Mouse (Mus musculus): ENCODE measurements around the gene Cdc7. TPM values are rescaled to one million over a fixed set of nuclear protein-coding genes. Genes with fewer than 3 reads are reported as not detected.

Gene Cdc7
- polyA plus RNA-seq, 1 experiment from 2014 or later, result 4.3 TPM

- no peak for ATAC-seq
- no peak for DNase-seq (ENCODE audit: low spot score)
- TF ChIP-seq CTCF (IDR thresholded peaks at IDR 0.05) (no peak), EP300 (IDR thresholded peaks at IDR 0.05) (no peak)
- Histone ChIP-seq H3K27ac (ENCODE audit: low read length) (no peak overlapping the region), H3K4me1 (ENCODE audit: insufficient read depth, low read depth, low read length) (peaks cover 21% of the 10 kb centered on the region), H3K9ac (replicated peaks; ENCODE audit: low read depth) (no peak overlapping the region), H3K4me2 (replicated peaks; ENCODE audit: low read depth, low read length) (no peak overlapping the region), H3K9me3 (ENCODE audit: low read length) (no peaks in the 10 kb centered on the region), H3K4me3 (ENCODE audit: low read depth, low read length) (no peak overlapping the region), H3K27me3 (replicated peaks; ENCODE audit: insufficient read depth, low read length) (no peaks in the 10 kb centered on the region), H3K36me3 (ENCODE audit: insufficient read depth, low read length) (no peaks in the 10 kb centered on the region)
- 52% methylated on average over 2 of the region's 2 CpGs for WGBS
Observed at GRCm38 (mm10) chr5:107013393-107013792, 49.3 kb downstream of the Cdc7 start.

- no peak overlapping the region for H3K27ac ChIP-seq (ENCODE audit: low read length)
- no peaks in the 10 kb centered on the region for H3K27me3 ChIP-seq (replicated peaks; ENCODE audit: insufficient read depth, low read length)
- ATAC-seq, result no peak
Observed at GRCm38 (mm10) chr5:107014146-107014545, 50.0 kb downstream of the Cdc7 start.

GRCm38 (mm10) chr5:107015046-107015421 is 50.9 kb downstream of the Cdc7 start:
- ATAC-seq, result 0 out of 2 replicates have a peak, but pooled peaks have one; percentile 19
- WGBS, result 27% methylated on average over 2 of the region's 2 CpGs
- H3K9me3 ChIP-seq (ENCODE audit: low read length), result no peaks in the 10 kb centered on the region
- no peaks in the 10 kb centered on the region for H3K27me3 ChIP-seq (replicated peaks; ENCODE audit: insufficient read depth, low read length)
- H3K4me2 ChIP-seq (replicated peaks; ENCODE audit: low read depth, low read length), result no peak overlapping the region
- H3K4me3 ChIP-seq (ENCODE audit: low read depth, low read length), result no peak overlapping the region
- TF ChIP-seq CTCF (IDR thresholded peaks at IDR 0.05), result no peak
- no peak for TF ChIP-seq EP300 (IDR thresholded peaks at IDR 0.05)
- H3K36me3 ChIP-seq (ENCODE audit: insufficient read depth, low read length), result no peaks in the 10 kb centered on the region
- peaks cover 21% of the 10 kb centered on the region for H3K4me1 ChIP-seq (ENCODE audit: insufficient read depth, low read depth, low read length)
- H3K9ac ChIP-seq (replicated peaks; ENCODE audit: low read depth), result no peak overlapping the region
- peak; percentile 39 for DNase-seq (ENCODE audit: low spot score)
- no peak overlapping the region for H3K27ac ChIP-seq (ENCODE audit: low read length)

More at GRCm38 (mm10) chr5:107014146-107014545, 50.0 kb downstream of the Cdc7 start:
- WGBS, result 66% methylated on average over 7 of the region's 7 CpGs
- Histone ChIP-seq H3K4me3 (ENCODE audit: low read depth, low read length) (no peak overlapping the region), H3K9ac (replicated peaks; ENCODE audit: low read depth) (no peak overlapping the region), H3K36me3 (ENCODE audit: insufficient read depth, low read length) (no peaks in the 10 kb centered on the region), H3K9me3 (ENCODE audit: low read length) (no peaks in the 10 kb centered on the region), H3K4me2 (replicated peaks; ENCODE audit: low read depth, low read length) (no peak overlapping the region), H3K4me1 (ENCODE audit: insufficient read depth, low read depth, low read length) (peaks cover 21% of the 10 kb centered on the region)
- no peak for TF ChIP-seq CTCF (IDR thresholded peaks at IDR 0.05)
- TF ChIP-seq EP300 (IDR thresholded peaks at IDR 0.05), result no peak
- DNase-seq (ENCODE audit: low spot score), result no peak

- H3K4me2 ChIP-seq (replicated peaks; ENCODE audit: low read depth, low read length), result 0 out of 2 replicates have a peak overlapping the region, but pooled peaks have one; percentile 17
- no peak overlapping the region for H3K4me3 ChIP-seq (ENCODE audit: low read depth, low read length)
- H3K9ac ChIP-seq (replicated peaks; ENCODE audit: low read depth), result no peak overlapping the region
- H3K4me1 ChIP-seq (ENCODE audit: insufficient read depth, low read depth, low read length), result peaks cover 21% of the 10 kb centered on the region
- peak; percentile 36 for ATAC-seq
- no peaks in the 10 kb centered on the region for H3K27me3 ChIP-seq (replicated peaks; ENCODE audit: insufficient read depth, low read length)
- H3K9me3 ChIP-seq (ENCODE audit: low read length), result no peaks in the 10 kb centered on the region
- DNase-seq (ENCODE audit: low spot score), result peak; percentile 49
- no peak overlapping the region for H3K27ac ChIP-seq (ENCODE audit: low read length)
- no peaks in the 10 kb centered on the region for H3K36me3 ChIP-seq (ENCODE audit: insufficient read depth, low read length)
- TF ChIP-seq EP300 (IDR thresholded peaks at IDR 0.05), result peak; percentile 57; the same call in 1 of the 2 replicates
- TF ChIP-seq CTCF (IDR thresholded peaks at IDR 0.05), result no peak
- 5% methylated on average over 10 of the region's 10 CpGs for WGBS
Observed at GRCm38 (mm10) chr5:107015422-107016081, 51.4 kb downstream of the Cdc7 start.

- no peak for TF ChIP-seq CTCF (IDR thresholded peaks at IDR 0.05)
- no peak for TF ChIP-seq EP300 (IDR thresholded peaks at IDR 0.05)
Observed at GRCm38 (mm10) chr5:107016538-107016937, 52.4 kb downstream of the Cdc7 start.

GRCm38 (mm10) chr5:107017544-107017943 is 53.4 kb downstream of the Cdc7 start:
- Histone ChIP-seq H3K27me3 (replicated peaks; ENCODE audit: insufficient read depth, low read length) (no peaks in the 10 kb centered on the region), H3K36me3 (ENCODE audit: insufficient read depth, low read length) (no peaks in the 10 kb centered on the region), H3K4me2 (replicated peaks; ENCODE audit: low read depth, low read length) (no peak overlapping the region), H3K27ac (ENCODE audit: low read length) (no peak overlapping the region), H3K4me3 (ENCODE audit: low read depth, low read length) (no peak overlapping the region), H3K4me1 (ENCODE audit: insufficient read depth, low read depth, low read length) (peaks cover 20% of the 10 kb centered on the region; the same call in 1 of the 2 replicates), H3K9ac (replicated peaks; ENCODE audit: low read depth) (no peak overlapping the region), H3K9me3 (ENCODE audit: low read length) (no peaks in the 10 kb centered on the region)
- ATAC-seq, result no peak
- DNase-seq (ENCODE audit: low spot score), result no peak
- TF ChIP-seq EP300 (IDR thresholded peaks at IDR 0.05) (no peak), CTCF (IDR thresholded peaks at IDR 0.05) (peak; percentile 50)
- WGBS, result 68% methylated on average over 2 of the region's 2 CpGs

More at GRCm38 (mm10) chr5:107016538-107016937, 52.4 kb downstream of the Cdc7 start:
- H3K27ac ChIP-seq (ENCODE audit: low read length), result no peak overlapping the region
- WGBS, result 48% methylated on average over 4 of the region's 4 CpGs
- DNase-seq (ENCODE audit: low spot score) (no peak), ATAC-seq (no peak)
- H3K9ac ChIP-seq (replicated peaks; ENCODE audit: low read depth), result no peak overlapping the region
- H3K4me1 ChIP-seq (ENCODE audit: insufficient read depth, low read depth, low read length), result peaks cover 23% of the 10 kb centered on the region
- no peak overlapping the region for H3K4me2 ChIP-seq (replicated peaks; ENCODE audit: low read depth, low read length)
- no peak overlapping the region for H3K4me3 ChIP-seq (ENCODE audit: low read depth, low read length)
- no peaks in the 10 kb centered on the region for H3K27me3 ChIP-seq (replicated peaks; ENCODE audit: insufficient read depth, low read length)
- H3K9me3 ChIP-seq (ENCODE audit: low read length), result no peaks in the 10 kb centered on the region
- H3K36me3 ChIP-seq (ENCODE audit: insufficient read depth, low read length), result no peaks in the 10 kb centered on the region
